Mouse (Mus musculus) heart, adult 8-10 months (tissue): ENCODE data around the gene Vmn2r115. TPM values are rescaled to one million over a fixed set of nuclear protein-coding genes. Genes with fewer than 3 reads are reported as not detected.
"Not testable (repeated sequence)": the region's sequence is repeated elsewhere in the genome, so short reads cannot be mapped to it uniquely, and the experiment has no call there.

Experiments
- DNase-seq: peaks from one replicate; pipeline ENCODE4 v3.0.0; 2022; ENCODE audit warnings: low spot score
- total RNA-seq, 4 experiments: library from RNA; stranded (reverse); gene quantifications; 2 replicates each; pipeline ENCODE4 v1.2.4; 2022

Vmn2r115 gene
- total RNA-seq, result not detected

DNA sequence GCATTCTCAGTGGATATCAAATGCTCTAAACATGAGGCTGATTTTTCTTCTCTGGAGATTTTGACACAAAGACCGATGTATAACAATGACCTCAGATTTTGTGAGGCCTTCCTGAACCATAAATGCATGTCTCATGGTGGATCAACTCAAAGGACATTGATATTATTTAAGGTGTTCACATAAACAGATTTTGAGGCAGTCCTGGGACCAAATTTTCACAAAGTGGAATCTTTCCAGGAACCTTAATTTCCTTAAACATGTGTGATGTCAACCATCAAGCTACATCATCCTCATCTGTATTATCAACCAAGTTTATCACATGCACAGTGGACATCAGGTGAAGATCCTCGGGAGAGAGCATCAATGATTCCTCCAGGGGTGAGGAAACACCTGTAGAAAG is at the start of gene Vmn2r115:
Gene Vmn2r115 (plus strand): TSS at position 301 of the 400 bp plus-strand sequence.
- not testable (repeated sequence) for DNase-seq

DNA sequence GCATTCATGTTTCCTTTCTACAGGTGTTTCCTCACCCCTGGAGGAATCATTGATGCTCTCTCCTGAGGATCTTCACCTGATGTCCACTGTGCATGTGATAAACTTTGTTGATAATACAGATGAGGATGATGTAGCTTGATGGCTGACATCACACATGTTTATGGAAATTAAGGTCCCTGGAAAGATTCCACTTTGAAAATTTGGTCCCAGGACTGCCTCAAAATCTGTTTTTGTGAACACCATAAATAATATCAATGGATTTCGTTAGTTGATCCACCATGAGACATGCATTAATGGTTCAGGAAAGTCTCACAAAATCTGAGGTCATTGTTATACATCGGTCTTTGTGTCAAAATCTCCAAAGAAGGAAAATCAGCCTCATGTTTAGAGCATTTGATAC is 31.1 kb upstream of the Vmn2r115 start, which contains the start of gene Vmn2r114:
Gene Vmn2r114 (minus strand): TSS at position 101 of the 400 bp plus-strand sequence.
- not testable (repeated sequence) for DNase-seq

DNA sequence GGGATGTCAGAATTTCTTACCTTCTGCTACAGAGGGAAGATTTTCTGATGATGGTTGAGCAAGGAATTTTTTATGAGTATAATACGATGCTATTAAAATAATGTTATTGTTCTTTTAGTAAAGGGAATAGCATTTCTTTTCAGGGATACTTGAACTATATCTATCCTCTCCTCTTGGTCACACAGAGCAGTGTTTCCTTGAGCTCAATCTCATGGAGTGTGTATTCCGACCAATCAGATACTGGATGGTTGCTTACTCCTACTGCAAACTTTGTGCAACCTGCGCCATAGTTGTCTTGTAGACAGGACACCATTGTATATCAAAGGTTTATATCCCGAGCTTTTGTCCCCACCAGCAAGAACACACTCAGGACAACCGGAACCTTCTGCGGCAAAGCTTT is 12.9 kb upstream of the Vmn2r115 start:
- no peak for DNase-seq

DNA sequence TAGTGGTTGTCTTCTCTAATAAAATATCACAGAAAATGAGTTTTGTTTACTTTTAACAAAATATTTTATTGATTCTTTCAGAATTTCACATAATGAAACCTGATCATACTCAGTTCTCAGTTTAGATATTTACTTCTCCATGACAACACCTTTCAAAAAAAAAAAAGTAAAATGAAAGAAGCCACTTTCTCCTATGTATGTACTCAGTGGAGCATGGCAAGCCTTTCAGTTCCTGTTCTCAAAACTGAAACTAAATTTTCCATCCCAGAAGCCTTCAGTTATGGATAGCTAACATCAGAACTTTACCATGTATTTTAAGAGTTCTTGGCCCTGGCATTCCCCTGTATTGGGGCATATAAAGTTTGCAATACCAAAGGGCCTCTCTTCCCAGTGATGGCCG is 8.1 kb downstream of the Vmn2r115 start:
- no peak for DNase-seq

DNA sequence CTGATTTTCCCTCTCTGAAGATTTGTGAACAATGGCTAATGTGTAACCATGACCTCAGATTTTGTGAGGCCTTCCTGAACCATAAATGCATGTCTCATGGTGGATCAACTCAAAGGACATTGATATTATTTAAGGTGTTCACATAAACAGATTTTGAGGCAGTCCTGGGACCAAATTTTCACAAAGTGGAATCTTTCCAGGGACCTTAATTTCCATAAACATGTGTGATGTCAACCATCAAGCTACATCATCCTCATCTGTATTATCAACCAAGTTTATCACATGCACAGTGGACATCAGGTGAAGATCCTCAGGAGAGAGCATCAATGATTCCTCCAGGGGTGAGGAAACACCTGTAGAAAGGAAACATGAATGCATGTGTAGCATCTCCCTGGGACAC is 40.8 kb downstream of the Vmn2r115 start, which contains the start of gene Vmn2r116:
Gene Vmn2r116 (plus strand): TSS at position 301 of the 400 bp plus-strand sequence.
- DNase-seq, result not testable (repeated sequence)

Other genes starting within 250 kb of the Vmn2r115 start
- gene Zfp40, start 150.5 kb upstream of the Vmn2r115 start, total RNA-seq, result 1 to 10 TPM; 3.3 to 5.6 (median 4.6) TPM
- not detected for gene Vmn2r114, start 31.2 kb upstream of the Vmn2r115 start, total RNA-seq
- gene Vmn2r116, start 40.9 kb downstream of the Vmn2r115 start, total RNA-seq, result not detected
- gene Vmn2r117, start 136.0 kb downstream of the Vmn2r115 start, total RNA-seq, result not detected
- gene Zfp213, start 220.5 kb downstream of the Vmn2r115 start, total RNA-seq, result 1 to 10 TPM; 4.9 to 6.5 (median 5.8) TPM